Mouse (Mus musculus): ENCODE data around the gene Tmem211.

- TF ChIP-seq CTCF (IDR thresholded peaks at IDR 0.05; ENCODE audit: low read depth), result no peak
- no peak for TF ChIP-seq EP300 (IDR thresholded peaks at IDR 0.05; ENCODE audit: low read depth)
These were observed 36.2 kb upstream of the Tmem211 start for GRCm38 (mm10) chr5:113190558-113190957.

Measured in liver, postnatal 0 days (tissue).